Mouse (Mus musculus) kidney, embryonic 14.5 days (tissue): ENCODE results near the gene Grk6. TPM values are rescaled to one million over a fixed set of nuclear protein-coding genes. Genes with fewer than 3 reads are reported as not detected.

Experiments
- ATAC-seq: fragments of 200-750 bp; cut with Nextera tagmentation; 2 replicates; pipeline ENCODE4 v1.8.0; 2017; ENCODE audit warnings: moderate number of reproducible peaks, mild to moderate bottlenecking, moderate TSS enrichment, moderate library complexity; ENCODE audit not compliant: low FRiP score, low TSS enrichment
- H3K27ac ChIP-seq: fragments of 300-500 bp; sonication (generic); 2 replicates; pipeline ENCODE4 v1.5.1; 2014; ENCODE audit warnings: low read depth, mild to moderate bottlenecking, low read length, moderate library complexity, mixed read lengths
- H3K27me3 ChIP-seq: fragments of 300-500 bp; sonication (generic); 2 replicates; pipeline ENCODE4 v1.6.1; 2014; ENCODE audit warnings: mild to moderate bottlenecking, low read length; ENCODE audit not compliant: control insufficient read depth, insufficient read depth
- H3K36me3 ChIP-seq: fragments of 300-500 bp; sonication (generic); 2 replicates; pipeline ENCODE4 v1.6.1; 2014; ENCODE audit warnings: low read length, mixed read lengths; ENCODE audit not compliant: control insufficient read depth, insufficient read depth
- H3K4me1 ChIP-seq: fragments of 300-500 bp; sonication (generic); 2 replicates; pipeline ENCODE4 v1.6.1; 2014; ENCODE audit warnings: low read length, mixed read lengths; ENCODE audit not compliant: control insufficient read depth, insufficient read depth
- H3K4me2 ChIP-seq: fragments of 300-500 bp; sonication (generic); replicated peaks from 2 replicates; pipeline ENCODE4 v1.6.1; 2014; ENCODE audit warnings: low read depth, mild to moderate bottlenecking, low read length
- H3K4me3 ChIP-seq: fragments of 300-500 bp; sonication (generic); 2 replicates; pipeline ENCODE4 v1.5.1; 2014; ENCODE audit warnings: mild to moderate bottlenecking, low read length
- H3K9ac ChIP-seq: fragments of 300-500 bp; sonication (generic); 2 replicates; pipeline ENCODE4 v1.6.1; 2014; ENCODE audit warnings: low read depth, mild to moderate bottlenecking, low read length, moderate library complexity
- H3K9me3 ChIP-seq: fragments of 300-500 bp; sonication (generic); 2 replicates; pipeline ENCODE4 v1.6.1; 2016; ENCODE audit warnings: low read length; ENCODE audit not compliant: control insufficient read depth
- WGBS: fragments of 180-500 bp; shearing (Covaris S2); extraction: QIAGEN DNeasy Blood & Tissue Kit; methylation state at CpG from one replicate; pipeline ENCODE4 v1.1.7; 2014; 5-methylcytosine and 5-hydroxymethylcytosine counted together
- polyA plus RNA-seq: library from polyadenylated mRNA; unstranded; fragments of >200 nt; fragmentation: Nextera tagmentation; extraction: Ambion mirVana; gene quantifications from 2 replicates; pipeline ENCODE4 v1.2.1, GENCODE M21; 2014

The Grk6 gene
- polyA plus RNA-seq, 1 experiment from 2014 or later, result 59.3 TPM

GRCm38 (mm10) chr13:55475750-55476149, 30.9 kb downstream of the Grk6 start:
- Histone ChIP-seq H3K27ac (no peak overlapping the region), H3K36me3 (peaks cover 60% of the 10 kb centered on the region), H3K4me1 (peaks cover 5% of the 10 kb centered on the region; the same call in 1 of the 2 replicates), H3K4me2 (no peak overlapping the region), H3K9me3 (no peaks in the 10 kb centered on the region), H3K4me3 (no peak overlapping the region), H3K27me3 (no peaks in the 10 kb centered on the region), H3K9ac (no peak overlapping the region)
- ATAC-seq, result no peak
- 92% methylated on average over 5 of the region's 5 CpGs for WGBS

- Histone ChIP-seq H3K36me3 (peaks cover 65% of the 10 kb centered on the region), H3K9me3 (no peaks in the 10 kb centered on the region), H3K4me3 (no peak overlapping the region), H3K27ac (no peak overlapping the region), H3K4me1 (peaks cover under 1% of the 10 kb centered on the region; the same call in 1 of the 2 replicates), H3K9ac (no peak overlapping the region), H3K27me3 (no peaks in the 10 kb centered on the region), H3K4me2 (no peak overlapping the region)
- WGBS, result 94% methylated on average over 8 of the region's 8 CpGs
- no peak for ATAC-seq
Measured at GRCm38 (mm10) chr13:55476256-55476655, 31.4 kb downstream of the Grk6 start.

- no peak overlapping the region for H3K9ac ChIP-seq
- no peak overlapping the region for H3K4me3 ChIP-seq
- no peak for ATAC-seq
- H3K27me3 ChIP-seq, result no peaks in the 10 kb centered on the region
- H3K36me3 ChIP-seq, result peaks cover 77% of the 10 kb centered on the region
- H3K9me3 ChIP-seq, result no peaks in the 10 kb centered on the region
- no peak overlapping the region for H3K27ac ChIP-seq
- H3K4me2 ChIP-seq, result no peak overlapping the region
- WGBS, result 80% methylated on average over 16 of the region's 16 CpGs
- no peaks in the 10 kb centered on the region; the same call in 1 of the 2 replicates for H3K4me1 ChIP-seq
Measured at GRCm38 (mm10) chr13:55477492-55477891, 32.6 kb downstream of the Grk6 start.

DNA sequence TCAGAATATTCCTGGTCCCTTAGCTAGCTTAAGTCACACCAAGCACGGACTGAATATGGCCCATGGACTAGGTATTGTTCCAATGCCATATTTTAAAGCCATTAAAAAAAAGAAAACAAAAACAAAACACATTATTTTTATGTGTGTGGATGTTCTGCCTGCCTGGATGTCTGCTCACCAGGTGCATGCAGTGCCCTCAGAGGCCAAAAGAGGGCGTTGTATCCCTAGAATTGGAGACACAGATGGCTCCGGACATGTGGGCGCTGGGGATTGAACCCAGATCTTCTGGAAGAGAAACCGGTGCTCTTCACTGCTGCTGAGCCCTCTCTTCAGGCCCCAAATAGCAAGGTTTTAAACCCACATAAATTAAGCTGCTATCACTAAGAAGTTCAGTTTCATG, 33.2 kb downstream of the Grk6 start:
- peaks cover 2% of the 10 kb centered on the region for H3K4me1 ChIP-seq
- peaks cover 79% of the 10 kb centered on the region for H3K36me3 ChIP-seq
- 53% methylated on average over 5 of the region's 5 CpGs for WGBS
- no peak overlapping the region for H3K4me3 ChIP-seq
- no peak for ATAC-seq
- H3K27ac ChIP-seq, result no peak overlapping the region
- H3K27me3 ChIP-seq, result no peaks in the 10 kb centered on the region
- H3K9ac ChIP-seq, result no peak overlapping the region
- H3K9me3 ChIP-seq, result no peaks in the 10 kb centered on the region
- H3K4me2 ChIP-seq, result no peak overlapping the region

DNA sequence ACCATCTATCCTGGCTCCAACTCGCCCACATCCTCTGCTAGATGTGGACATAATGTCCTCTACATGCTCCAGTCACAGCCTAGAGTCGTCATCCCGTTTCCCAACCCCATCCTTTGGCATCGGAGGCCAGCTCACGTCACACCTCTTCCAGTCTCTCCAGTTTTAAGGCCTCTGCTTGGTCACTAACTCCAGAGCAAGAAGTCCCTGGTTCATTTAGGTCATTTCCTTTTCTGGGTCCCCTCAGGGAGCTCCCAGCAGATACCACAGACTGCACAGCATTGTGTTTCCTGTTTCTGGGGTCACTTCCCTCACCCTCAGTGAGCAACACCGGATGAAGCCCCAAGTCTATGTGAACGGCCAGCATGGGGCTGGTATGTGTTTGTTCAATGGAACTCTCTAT, 34.1 kb downstream of the Grk6 start:
- Histone ChIP-seq H3K9me3 (no peaks in the 10 kb centered on the region), H3K36me3 (peaks cover 77% of the 10 kb centered on the region), H3K27ac (0 out of 2 replicates have a peak overlapping the region, but pooled peaks have one; percentile 7), H3K4me1 (peaks cover 12% of the 10 kb centered on the region), H3K27me3 (no peaks in the 10 kb centered on the region), H3K4me3 (no peak overlapping the region), H3K9ac (no peak overlapping the region), H3K4me2 (no peak overlapping the region)
- WGBS, result 80% methylated on average over 7 of the region's 7 CpGs
- no peak for ATAC-seq

- H3K4me1 ChIP-seq, result peaks cover 21% of the 10 kb centered on the region
- no peak overlapping the region for H3K4me2 ChIP-seq
- H3K9me3 ChIP-seq, result no peaks in the 10 kb centered on the region
- no peaks in the 10 kb centered on the region for H3K27me3 ChIP-seq
- no peak overlapping the region for H3K9ac ChIP-seq
- ATAC-seq, result no peak
- peaks cover 68% of the 10 kb centered on the region for H3K36me3 ChIP-seq
- H3K4me3 ChIP-seq, result no peak overlapping the region
- no peak overlapping the region for H3K27ac ChIP-seq
Measured at GRCm38 (mm10) chr13:55479929-55480328, 35.1 kb downstream of the Grk6 start.

DNA sequence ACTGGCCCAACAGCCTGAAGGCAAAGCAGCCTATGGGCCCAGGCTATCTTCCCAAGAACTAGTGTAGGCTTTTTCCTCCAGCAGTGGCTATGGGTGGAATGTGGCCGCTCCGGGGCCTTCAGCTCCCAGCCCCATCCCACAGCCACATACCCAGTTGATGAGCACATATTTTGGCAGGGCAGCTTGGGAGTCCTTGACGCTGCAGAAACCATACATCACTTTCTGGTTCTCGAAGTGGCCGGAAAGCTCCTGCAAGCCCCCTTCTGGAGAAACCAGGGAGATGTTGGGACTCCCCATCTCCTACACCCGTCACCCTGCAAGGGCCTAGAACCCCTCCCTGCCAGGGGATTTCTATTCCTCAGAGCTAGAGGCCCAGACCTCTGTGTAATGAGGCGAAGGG, 37.7 kb downstream of the Grk6 start:
- Histone ChIP-seq H3K4me2 (no peak overlapping the region), H3K4me3 (no peak overlapping the region), H3K36me3 (peaks cover 44% of the 10 kb centered on the region), H3K9ac (no peak overlapping the region; the same call in 1 of the 2 replicates), H3K4me1 (peaks cover 35% of the 10 kb centered on the region), H3K27me3 (no peaks in the 10 kb centered on the region), H3K9me3 (no peaks in the 10 kb centered on the region), H3K27ac (no peak overlapping the region)
- ATAC-seq, result no peak
- 80% methylated on average over 7 of the region's 7 CpGs for WGBS

- Histone ChIP-seq H3K4me1 (peaks cover 35% of the 10 kb centered on the region), H3K9ac (0 out of 2 replicates have a peak overlapping the region, but pooled peaks have one; percentile 7), H3K27me3 (no peaks in the 10 kb centered on the region), H3K36me3 (peaks cover 41% of the 10 kb centered on the region), H3K9me3 (no peaks in the 10 kb centered on the region), H3K27ac (0 out of 2 replicates have a peak overlapping the region, but pooled peaks have one; percentile 30), H3K4me2 (peak overlapping the region; percentile 22), H3K4me3 (no peak overlapping the region)
- no peak for ATAC-seq
- 37% methylated on average over 9 of the region's 9 CpGs for WGBS
Measured at GRCm38 (mm10) chr13:55483071-55483470, 38.2 kb downstream of the Grk6 start.

- H3K4me3 ChIP-seq, result no peak overlapping the region
- no peaks in the 10 kb centered on the region for H3K27me3 ChIP-seq
- H3K27ac ChIP-seq, result peak overlapping the region; percentile 30; the same call in 1 of the 2 replicates
- peaks cover 40% of the 10 kb centered on the region for H3K36me3 ChIP-seq
- 40% methylated on average over 15 of the region's 15 CpGs for WGBS
- peak overlapping the region; percentile 22 for H3K4me2 ChIP-seq
- ATAC-seq, result no peak
- H3K9ac ChIP-seq, result 0 out of 2 replicates have a peak overlapping the region, but pooled peaks have one; percentile 7
- no peaks in the 10 kb centered on the region for H3K9me3 ChIP-seq
- peaks cover 39% of the 10 kb centered on the region for H3K4me1 ChIP-seq
Measured at GRCm38 (mm10) chr13:55483593-55483992, 38.7 kb downstream of the Grk6 start.
